Mouse (Mus musculus): ENCODE measurements around the gene Tmed10. TPM values are rescaled to one million over a fixed set of nuclear protein-coding genes. Genes with fewer than 3 reads are reported as not detected.

The Tmed10 gene
- total RNA-seq, 2 experiments from 2014 or later, result 29.9 to 96.5 TPM

DNA sequence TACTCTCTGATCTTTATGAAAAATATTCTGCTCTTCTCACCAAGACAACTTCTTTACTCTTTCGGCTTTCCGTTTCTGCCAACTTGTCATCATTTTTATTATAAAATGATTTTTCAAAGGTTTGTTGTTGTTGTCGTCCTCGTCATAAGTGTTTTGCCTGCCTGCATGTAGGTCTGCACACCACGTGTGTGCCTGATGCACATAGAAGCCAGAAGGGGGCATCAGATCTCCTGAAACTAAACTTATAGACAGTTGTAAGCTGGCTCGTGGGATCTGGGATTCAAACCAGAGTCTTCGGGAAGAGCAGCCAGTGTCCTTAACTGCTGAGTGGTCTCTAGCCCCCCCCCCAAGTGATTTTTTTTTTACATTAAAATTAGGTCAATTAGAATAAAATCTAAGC, 6.3 kb upstream of the Tmed10 start:
- no peak for ATAC-seq (replicated peaks; ENCODE audit: low FRiP score, poor library complexity, severe bottlenecking)

DNA sequence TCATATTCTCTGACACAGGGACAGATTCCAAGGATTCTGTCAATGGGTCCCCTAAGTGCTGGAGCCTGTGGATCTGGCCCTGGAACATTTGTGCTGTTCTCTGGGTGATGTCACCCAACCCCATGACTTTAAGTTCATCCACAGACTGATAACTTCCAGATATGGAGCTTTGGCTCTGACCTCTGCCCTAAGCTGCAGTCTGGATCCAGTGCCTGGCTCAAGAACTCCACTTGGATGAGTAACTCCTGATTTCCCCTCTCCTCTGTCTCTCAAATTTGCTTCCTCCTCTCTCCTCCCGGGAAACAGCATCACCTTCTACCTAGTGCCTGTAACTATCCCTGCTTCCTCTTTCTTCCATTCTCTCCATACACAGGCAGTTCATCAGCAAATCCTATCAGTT, 5.7 kb upstream of the Tmed10 start:
- no peak for ATAC-seq (replicated peaks; ENCODE audit: low FRiP score, poor library complexity, severe bottlenecking)

DNA sequence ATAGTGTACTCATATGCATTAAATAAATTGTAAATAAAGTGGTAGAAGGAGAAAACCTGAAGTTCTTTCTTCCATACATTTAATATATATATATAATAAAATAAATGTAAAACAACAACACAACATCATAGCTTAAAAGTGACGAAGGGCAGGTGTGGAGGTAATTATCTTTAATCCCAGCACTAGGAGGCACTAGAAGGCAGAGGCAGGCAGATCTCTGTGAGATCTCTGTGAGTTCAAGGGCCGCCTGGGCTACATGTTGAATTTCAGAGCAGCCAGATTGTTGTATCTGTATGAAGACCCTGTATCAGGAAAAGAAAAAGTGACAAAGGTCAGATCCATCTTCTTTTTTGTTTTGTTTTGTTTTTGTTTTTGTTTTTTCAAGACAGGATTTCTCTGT, 3.6 kb upstream of the Tmed10 start:
- no peak for ATAC-seq (replicated peaks; ENCODE audit: low FRiP score, poor library complexity, severe bottlenecking)

DNA sequence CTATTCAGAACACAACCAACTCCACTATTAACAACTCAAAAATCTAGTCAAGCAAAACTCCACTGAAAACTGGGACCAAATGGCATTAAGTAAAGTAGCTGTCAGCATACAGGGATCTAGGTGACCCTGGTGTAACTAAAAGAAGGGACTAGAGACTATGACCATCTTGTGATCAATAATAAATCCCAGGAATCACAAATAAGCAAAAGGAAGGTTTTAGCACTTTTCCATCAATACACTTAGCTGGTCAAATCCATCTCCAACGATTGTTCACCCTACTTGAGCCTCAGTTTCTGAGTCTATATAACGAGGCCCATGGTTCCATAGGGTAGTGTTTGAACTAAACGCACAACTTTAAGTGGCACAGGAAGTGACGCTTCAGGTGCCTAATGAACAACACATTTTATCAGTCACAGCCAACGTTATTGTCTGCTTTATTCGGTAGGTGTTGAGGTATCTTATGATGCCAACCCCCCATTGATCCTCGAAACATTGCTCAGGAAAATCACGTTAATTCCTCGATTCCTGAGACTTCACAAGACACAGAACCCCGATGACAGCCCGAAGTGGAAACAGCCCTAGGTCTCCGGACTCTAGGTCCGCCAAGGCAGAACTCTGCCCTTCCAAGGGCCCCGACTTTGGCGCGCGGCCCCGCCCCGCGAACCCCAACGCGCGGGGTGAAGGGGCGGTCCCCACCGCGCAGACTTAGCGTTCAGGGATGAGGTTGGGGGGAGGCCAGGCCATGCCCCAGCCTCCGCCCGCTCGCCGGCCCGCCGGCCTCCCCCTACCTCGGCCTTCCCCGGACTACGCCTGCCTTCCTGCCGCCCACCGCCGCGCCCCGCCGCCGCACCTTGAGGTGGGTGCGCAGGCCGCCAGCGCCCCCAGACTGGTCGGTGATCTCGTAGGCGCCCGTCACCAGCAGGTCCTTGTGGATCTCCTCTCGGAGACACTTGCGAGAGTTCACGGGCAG, 771 bp downstream of the Tmed10 start:
- peak; percentile 80 for ATAC-seq (replicated peaks; ENCODE audit: low FRiP score, poor library complexity, severe bottlenecking)

DNA sequence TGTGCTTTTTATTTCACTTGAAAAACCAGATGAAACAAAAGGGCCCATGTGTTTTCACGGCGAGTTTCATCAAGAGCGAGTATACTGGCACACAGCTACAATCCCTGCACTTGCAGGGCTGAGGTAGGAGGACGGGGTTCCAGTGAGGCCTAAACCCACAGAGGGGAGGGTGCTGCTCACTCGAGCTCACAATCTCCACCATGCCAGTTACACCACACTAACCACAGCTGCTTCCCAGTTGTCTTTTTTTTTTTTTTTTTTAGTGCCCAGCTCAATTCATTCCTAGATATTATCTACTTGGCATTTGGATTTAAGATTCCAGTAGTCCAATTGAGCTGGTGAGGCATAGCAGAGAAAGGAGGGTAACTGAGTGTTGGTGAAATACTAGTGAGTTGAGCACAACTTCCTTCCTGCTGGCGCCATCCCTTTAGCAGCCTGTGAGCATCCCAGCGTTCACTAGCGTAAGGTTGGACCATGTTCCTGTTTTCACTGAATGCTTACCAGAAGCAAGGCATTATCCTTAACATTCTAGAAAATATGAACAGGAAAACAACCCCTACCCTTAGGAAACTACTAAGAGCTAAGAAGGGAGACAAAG, 2.5 kb downstream of the Tmed10 start:
- ATAC-seq (replicated peaks; ENCODE audit: low FRiP score, poor library complexity, severe bottlenecking), result no peak

DNA sequence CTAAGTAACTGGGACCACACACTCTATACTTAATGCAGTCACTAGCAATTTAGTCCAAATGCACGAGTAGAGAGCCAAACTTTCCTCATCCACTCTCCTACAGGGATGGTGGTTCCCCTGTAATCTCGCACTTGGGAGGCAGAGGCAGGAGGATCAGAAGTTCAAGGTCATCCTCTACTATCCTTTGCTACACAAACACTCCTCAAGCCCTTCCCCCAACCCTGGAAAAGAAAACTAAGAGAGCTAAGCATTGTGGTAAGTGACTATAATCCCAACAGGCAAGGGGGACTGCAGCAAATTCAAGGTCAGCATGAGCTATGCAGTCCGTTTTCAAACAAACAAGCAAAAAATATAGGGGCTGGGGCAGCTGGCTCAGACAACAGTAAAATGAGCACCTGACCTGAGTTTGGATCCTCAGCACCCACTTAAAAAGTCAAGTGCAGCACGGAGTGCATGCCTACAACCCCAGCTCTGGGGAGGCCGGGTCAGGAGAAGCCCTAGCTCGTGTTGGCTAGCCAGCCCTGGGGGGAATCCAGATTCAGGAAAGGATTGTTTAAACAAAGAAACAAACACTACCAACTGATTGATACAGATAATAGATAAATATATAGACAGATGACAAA, 6.1 kb downstream of the Tmed10 start:
- ATAC-seq (replicated peaks; ENCODE audit: low FRiP score, poor library complexity, severe bottlenecking), result no peak

DNA sequence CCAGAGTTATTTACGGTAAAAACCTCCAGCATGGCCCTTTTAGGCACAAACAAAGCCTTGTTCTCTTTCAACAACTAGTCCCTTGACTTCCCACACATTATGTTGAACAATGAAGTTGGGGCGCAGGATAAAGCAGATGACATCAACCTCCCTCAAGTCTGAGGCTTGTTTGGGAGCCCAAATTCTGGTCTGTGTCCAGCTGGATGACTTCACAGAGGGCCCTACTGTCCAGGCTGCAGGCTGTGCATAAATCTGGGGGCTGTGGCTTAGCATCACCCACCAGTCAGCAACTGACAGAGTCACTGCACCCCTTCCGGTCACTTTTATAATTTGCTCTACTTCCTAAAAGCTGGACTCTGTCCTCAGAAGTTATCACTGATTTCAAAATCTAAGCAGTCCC, 8.4 kb downstream of the Tmed10 start:
- no peak for ATAC-seq (replicated peaks; ENCODE audit: low FRiP score, poor library complexity, severe bottlenecking)

DNA sequence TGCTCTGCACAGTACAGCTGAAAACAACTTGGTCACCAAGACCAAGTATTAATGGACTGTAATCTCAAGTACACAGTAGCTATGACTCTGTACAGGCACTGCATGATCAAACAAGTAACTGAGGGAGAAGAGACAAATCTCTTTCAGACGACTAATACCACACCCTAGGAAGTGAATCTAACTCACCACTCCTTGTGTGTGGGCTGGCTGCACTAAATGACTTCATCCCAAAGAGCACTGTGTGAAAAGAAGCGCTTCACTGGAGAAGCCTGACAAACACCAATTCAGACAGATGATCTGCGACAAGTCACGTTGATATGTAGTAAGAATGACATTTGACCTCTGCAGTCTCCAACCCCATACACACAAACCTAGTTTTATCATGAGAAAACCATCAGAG, 12.1 kb downstream of the Tmed10 start:
- no peak for ATAC-seq (replicated peaks; ENCODE audit: low FRiP score, poor library complexity, severe bottlenecking)

DNA sequence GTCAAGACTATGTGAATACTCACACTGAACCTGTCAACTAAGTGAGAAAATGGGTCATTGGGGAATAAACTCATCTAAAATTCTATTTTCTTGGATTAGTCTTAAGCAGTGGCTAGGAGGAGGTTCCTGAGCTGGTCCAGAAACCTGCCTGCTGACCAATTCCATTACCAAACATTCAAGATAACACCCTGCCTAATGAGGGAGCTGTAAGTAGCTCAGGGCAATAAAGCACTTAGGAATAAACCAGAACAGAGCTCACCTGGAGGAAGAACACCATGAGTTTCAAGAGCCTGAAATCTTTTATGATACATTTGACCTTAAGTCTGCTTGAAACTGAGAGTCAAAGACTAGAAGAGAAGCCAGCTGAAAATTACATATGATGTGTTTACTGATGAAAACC, 13.1 kb downstream of the Tmed10 start:
- no peak for ATAC-seq (replicated peaks; ENCODE audit: low FRiP score, poor library complexity, severe bottlenecking)

DNA sequence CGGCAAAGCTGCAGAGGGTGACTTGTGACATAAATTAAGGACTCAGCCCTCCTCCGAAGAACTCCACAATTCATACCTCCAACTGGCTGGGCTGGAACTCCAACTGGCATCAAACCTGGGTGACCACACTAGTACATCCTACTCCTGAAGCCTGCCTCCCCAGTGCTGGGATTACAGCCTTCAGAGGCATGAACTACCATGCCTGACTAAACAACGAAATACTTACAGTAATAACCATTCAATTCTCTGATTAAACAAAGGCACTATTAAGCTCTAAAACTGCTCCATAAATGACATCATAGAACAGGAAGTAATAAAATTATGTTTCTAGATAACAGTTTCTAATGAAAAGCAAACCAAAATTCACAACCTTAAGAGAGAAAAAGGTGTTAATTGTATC, 13.5 kb downstream of the Tmed10 start:
- ATAC-seq (replicated peaks; ENCODE audit: low FRiP score, poor library complexity, severe bottlenecking), result no peak

DNA sequence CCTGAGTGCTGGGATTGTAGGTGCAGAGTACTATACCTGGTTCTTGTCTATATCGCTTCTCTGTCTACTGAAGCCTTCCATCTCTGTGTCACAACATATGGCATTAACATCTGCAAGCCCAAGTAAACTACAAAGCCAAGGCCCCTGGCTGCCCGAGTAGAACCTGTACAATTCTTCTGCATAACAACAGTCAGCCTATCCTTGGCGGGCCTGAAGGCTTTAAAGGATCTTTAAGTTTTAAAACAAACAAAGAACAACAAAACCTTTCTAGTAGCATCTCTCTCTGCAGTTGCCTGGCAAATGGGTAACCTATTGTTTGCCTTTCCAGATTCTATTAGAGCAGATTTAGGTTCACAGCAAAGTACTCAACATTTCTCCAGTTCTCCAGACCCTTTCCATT, 20.6 kb downstream of the Tmed10 start:
- no peak for ATAC-seq (replicated peaks; ENCODE audit: low FRiP score, poor library complexity, severe bottlenecking)

DNA sequence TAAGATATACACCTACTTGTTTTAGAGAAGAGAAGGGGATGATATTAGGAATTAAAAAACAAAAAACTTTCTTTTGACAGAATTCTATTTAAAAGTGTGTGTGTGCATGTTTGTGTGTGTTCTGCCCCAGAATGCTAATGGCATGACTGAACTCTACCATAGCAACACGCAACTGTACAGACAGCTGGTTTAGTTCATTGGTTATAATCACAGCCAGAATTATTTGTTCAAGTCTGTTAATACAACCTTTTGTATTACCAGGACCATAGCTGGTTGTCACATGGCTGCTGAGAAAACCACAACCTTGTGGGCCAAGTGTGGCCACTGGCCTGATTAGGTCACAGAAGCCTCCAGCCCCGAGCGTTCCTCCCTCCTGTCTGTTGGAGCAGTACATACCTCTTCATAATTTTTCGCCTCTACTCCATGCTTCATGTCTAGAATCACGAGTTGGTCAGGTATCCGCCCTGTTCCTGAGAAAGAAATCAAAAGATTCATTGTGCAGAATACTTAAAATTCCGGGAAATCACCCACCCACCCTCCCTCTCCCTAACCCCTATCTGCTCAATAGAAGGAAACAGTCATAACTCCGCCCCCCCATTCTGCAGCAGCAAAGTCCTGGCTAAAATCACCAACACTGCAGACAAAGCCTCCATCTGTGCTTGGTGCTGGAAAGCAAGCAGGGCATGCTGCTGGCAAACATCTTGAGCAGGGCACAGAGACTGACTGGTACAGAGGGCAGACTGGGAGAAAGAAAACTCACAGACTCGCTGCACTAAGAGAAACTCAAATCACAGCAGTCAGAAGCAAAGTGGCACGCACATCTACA, 24.0 kb downstream of the Tmed10 start:
- ATAC-seq (replicated peaks; ENCODE audit: low FRiP score, poor library complexity, severe bottlenecking), result no peak

DNA sequence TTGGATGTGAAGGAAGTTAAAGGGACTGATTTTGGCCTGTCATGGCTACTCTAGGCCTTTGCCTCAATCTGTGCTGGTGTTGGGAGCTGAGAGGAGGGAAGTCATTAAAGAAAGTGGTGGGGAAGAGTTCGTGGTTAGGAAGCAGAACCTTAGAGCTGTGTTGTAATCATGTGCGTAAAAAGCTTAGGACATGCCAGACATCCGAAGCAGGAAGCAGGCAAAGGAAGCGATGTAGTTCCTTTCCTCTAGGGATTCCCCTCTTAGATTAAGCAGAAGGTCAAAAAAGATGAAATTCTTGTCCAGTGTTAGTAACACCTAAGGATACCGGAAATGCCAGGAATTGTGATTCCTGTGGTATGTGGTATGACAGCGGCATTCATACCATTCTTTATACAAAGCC, 26.3 kb downstream of the Tmed10 start:
- no peak for ATAC-seq (replicated peaks; ENCODE audit: low FRiP score, poor library complexity, severe bottlenecking)

DNA sequence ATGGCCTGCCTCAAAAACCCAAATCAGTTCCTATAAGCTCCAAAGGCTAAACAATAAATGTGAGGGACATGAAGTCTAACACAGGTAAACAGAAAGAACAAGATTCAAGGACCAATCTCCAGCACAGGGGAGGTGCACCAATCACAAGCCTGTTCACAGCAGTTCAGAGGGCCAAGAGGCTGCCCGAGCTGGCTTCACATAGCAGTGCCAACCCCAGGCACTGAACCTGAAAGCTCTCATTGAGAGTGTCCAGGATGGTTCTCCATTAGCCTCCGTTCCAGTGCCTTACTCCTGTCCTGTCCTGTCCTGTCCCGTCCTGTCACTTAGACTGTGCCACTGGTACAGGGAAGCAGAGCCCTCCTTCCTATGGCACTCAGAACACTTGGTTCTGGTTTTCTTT, 27.5 kb downstream of the Tmed10 start:
- ATAC-seq (replicated peaks; ENCODE audit: low FRiP score, poor library complexity, severe bottlenecking), result no peak

DNA sequence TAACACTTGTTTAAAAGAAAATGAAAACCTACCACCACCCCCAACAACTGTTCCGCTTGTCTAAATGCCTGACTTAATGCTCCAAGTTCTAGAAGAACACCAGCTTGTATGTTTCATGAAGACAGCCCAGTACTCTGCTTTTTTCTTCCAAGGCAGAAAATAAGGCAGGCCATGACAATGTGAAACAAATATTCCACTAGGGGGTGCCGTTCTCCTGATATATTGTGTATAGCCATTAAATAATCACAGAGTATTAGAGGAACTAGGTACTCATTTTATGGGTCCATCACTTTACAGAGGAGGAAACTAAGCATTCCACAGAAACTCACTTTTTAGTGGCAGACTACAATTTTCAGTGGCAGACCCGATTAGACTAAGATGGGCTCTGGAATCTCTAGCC, 28.3 kb downstream of the Tmed10 start:
- peak; percentile 66 for ATAC-seq (replicated peaks; ENCODE audit: low FRiP score, poor library complexity, severe bottlenecking)

DNA sequence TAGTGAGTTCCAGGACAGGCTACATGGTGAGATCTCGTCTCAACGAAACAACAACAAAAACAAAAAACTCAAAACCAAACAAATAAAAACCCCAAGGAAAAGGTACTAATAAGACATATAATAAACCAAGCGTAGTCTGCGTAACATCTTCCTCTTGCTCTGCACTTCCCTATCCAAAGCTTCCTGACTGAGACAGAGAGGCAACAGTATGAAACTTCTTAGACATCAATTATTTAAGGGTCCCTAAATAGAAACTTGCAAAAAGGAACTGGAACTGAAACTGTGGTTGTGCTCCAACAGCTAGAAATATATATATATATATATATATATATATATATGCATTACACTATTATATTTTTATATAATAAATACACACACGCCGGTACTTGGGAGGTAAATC, 29.1 kb downstream of the Tmed10 start:
- ATAC-seq (replicated peaks; ENCODE audit: low FRiP score, poor library complexity, severe bottlenecking), result no peak

DNA sequence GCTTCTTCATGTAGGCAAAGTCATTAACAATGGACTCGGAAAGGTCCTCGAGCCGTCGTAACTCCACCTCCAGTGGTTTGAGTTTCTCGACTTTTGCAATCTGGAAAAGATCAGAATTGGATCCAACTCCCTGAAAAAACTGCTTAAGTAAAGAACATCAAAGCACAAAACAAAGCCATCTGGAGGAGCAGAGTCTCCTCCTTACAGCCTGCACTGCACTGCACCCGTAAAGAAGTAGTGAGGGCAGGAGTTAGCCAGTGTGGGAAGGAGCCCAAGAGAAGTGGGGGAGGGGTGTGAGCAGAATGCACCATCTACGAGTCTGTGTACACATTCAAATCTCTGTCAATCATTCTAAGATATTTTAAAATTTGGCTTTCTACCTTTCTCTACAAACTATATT, 30.4 kb downstream of the Tmed10 start:
- ATAC-seq (replicated peaks; ENCODE audit: low FRiP score, poor library complexity, severe bottlenecking), result no peak

DNA sequence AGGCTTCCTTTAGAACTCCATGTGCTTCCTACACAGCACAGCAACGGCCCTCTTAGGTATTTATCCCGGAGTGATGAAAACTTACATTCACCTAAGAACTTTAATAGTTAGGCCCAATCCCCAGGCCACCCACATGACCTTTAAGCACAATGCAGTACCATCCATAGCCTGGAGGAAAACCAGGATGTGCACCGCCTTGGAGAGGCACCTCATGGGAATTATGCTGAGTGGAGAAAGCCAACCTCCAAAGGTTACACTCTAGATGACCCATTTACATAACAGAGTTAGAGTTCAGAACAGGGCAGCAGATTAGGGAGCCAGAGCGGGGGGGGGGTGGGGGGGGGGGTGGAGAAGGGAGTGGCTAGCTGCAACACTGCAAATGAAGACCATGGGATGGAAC, 32.3 kb downstream of the Tmed10 start:
- no peak for ATAC-seq (replicated peaks; ENCODE audit: low FRiP score, poor library complexity, severe bottlenecking)

DNA sequence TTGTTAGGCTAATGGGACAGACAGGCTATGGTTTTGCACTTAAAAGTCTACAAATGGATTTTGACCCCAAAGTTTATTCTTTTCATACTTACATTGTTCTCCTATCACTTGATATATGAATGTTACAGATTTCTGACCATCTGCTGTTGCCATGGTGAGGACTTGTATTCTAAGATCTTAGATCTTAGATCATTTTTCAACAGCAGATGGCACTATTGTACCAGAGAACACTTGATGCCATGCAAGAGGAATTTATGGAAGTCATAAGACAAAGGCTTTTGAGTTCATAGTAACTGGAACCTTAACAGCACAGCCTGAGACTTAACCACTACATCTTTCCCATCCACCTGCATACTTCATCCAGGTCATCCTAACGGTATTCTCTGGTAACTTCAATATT, 33.5 kb downstream of the Tmed10 start:
- no peak for ATAC-seq (replicated peaks; ENCODE audit: low FRiP score, poor library complexity, severe bottlenecking)

DNA sequence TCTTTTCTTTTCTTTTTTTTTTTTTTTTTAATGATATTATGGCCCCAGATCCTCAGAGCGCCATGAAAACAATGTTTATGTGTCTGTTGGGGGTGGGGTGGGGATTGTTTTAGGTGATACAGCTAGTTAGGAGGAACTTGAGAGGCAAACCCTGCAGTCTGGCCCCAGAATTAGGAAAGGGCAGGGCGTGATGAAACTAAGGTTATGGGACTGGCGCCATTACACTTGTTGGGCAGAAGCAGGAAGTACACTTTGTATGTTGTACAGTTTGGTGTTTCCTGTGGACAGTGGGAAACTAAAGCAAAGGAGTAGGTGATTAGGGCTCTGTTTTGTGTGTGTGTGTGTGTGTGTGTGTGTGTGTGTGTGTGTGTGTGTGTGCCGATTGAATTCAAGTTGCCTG, 34.7 kb downstream of the Tmed10 start:
- ATAC-seq (replicated peaks; ENCODE audit: low FRiP score, poor library complexity, severe bottlenecking), result 0 out of 2 replicates have a peak, but pooled peaks have one; percentile 26

All from erythroblast, adult 5-6 weeks (primary cell).